Mouse (Mus musculus) cerebellum, postnatal 36 days (tissue): ENCODE measurements at regions not wholly inside any gene's neighbourhood (a gene's known extent, or its start where the extent isn't known, plus 50 kb on each side); places are given as distances from the start of the nearest gene placed in this dataset.
A peak's percentile ranks its signal among the peaks of the same experiment; 100 is the strongest.

Experiments
- DNase-seq, 2 experiments: peaks; one replicate each; pipeline ENCODE4 v3.0.0; 2021 to 2022; ENCODE audit warnings: mixed read lengths in 2 of 2

GRCm38 (mm10) chr12:86579716-86580115 lies 98.8 kb upstream of the Vash1 start:
- DNase-seq, result no peak

- no peak for DNase-seq
Measured at GRCm38 (mm10) chr12:86580132-86580718, 98.3 kb upstream of the Vash1 start.

- DNase-seq, result no peak
Measured at GRCm38 (mm10) chr12:86582076-86582475, 96.4 kb upstream of the Vash1 start.

- DNase-seq, result no peak
Measured at GRCm38 (mm10) chr12:86588010-86588409, 90.5 kb upstream of the Vash1 start.

GRCm38 (mm10) chr12:86592509-86592908 lies 86.0 kb upstream of the Vash1 start:
- no peak for DNase-seq

- no peak for DNase-seq
Measured at GRCm38 (mm10) chr12:86594647-86595046, 83.9 kb upstream of the Vash1 start.

- DNase-seq, result no peak
Measured at GRCm38 (mm10) chr12:86600041-86600440, 78.5 kb upstream of the Vash1 start.

GRCm38 (mm10) chr12:86603521-86603920 lies 75.0 kb upstream of the Vash1 start:
- DNase-seq, result no peak

- no peak for DNase-seq
Measured at GRCm38 (mm10) chr12:86612431-86613040, 66.0 kb upstream of the Vash1 start.

GRCm38 (mm10) chr12:86614156-86614555 lies 64.3 kb upstream of the Vash1 start:
- peak; percentile 40 to 53 for DNase-seq

GRCm38 (mm10) chr12:86616327-86616726 lies 62.2 kb upstream of the Vash1 start:
- DNase-seq, result no peak

GRCm38 (mm10) chr12:86624195-86624594 lies 54.3 kb upstream of the Vash1 start:
- no peak for DNase-seq

- no peak for DNase-seq
Measured at GRCm38 (mm10) chr12:86626684-86627083, 51.8 kb upstream of the Vash1 start.

GRCm38 (mm10) chr12:86628050-86628782 lies 50.3 kb upstream of the Vash1 start:
- DNase-seq, result no peak
